Comparison of ENCODE assay signal across 17 mouse cellular contexts in the genomic region with DNA sequence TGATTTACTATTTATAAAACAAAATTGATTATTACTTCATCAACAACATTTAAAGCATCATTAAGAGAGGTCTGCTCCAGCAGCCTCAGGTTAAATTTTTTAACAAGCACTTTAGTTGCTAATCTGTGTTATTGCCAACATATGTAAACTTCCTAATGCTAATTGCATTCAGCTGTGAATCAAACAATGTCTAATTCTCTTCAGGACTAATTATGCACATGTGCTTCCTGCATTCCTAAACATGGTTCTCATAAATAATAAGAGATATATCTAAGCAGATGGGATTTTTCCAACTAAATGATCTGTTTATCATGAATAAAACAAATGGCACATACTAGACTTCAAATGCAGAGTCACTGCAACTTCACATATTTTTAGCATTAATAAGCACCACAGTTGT.
DNase-seq lines count a peak whose midpoint lies in the region; ATAC-seq and TF ChIP-seq lines count a peak whose summit lies in the region.
"Had no signal": no experiment of that assay in that cellular context is flagged by ENCODE, and none has a peak within 500 bp of the region (broad histone marks: within the 10 kb centered on the region; RNA-seq: fewer than 3 reads in every experiment).

No protein-coding gene starts in this region.

- 0 out of 2 replicates have a peak, but pooled peaks have one; percentile 14 for ATAC-seq in midbrain, embryonic 16.5 days
- ATAC-seq in midbrain, embryonic 11.5 days (ENCODE audit: low FRiP score) = no peak
- ATAC-seq in forebrain, embryonic 15.5 days (replicated peaks) = peak; percentile 65; the same call in 1 of the 2 replicates
- no peak for ATAC-seq in monocyte, adult 5-6 weeks (replicated peaks; ENCODE audit: insufficient number of reproducible peaks, low FRiP score, low TSS enrichment, poor library complexity, severe bottlenecking)
- ATAC-seq: liver, postnatal 0 days had no signal

- TF ChIP-seq CTCF in layer of hippocampus, adult 2 months (conservative IDR thresholded peaks at IDR 0.05) = no peak

- no peaks in the 10 kb centered on the region for H3K9me3 ChIP-seq in midbrain, embryonic 16.5 days (replicated peaks; ENCODE audit: control insufficient read depth, low read length, poor library complexity, severe bottlenecking)
- H3K9me3 ChIP-seq in midbrain, embryonic 11.5 days (ENCODE audit: control insufficient read depth, low read length) = no peaks in the 10 kb centered on the region
- H3K9me3 ChIP-seq in forebrain, embryonic 15.5 days = no peaks in the 10 kb centered on the region
- H3K9me3 ChIP-seq: embryonic facial prominence, embryonic 12.5 days; limb, embryonic 15.5 days had no signal

- no peaks in the 10 kb centered on the region for H3K36me3 ChIP-seq in midbrain, embryonic 16.5 days (ENCODE audit: control insufficient read depth, insufficient read depth, low read length)
- H3K36me3 ChIP-seq in midbrain, embryonic 11.5 days (ENCODE audit: control insufficient read depth, insufficient read depth, low read length) = no peaks in the 10 kb centered on the region
- no peaks in the 10 kb centered on the region for H3K36me3 ChIP-seq in forebrain, embryonic 15.5 days
- H3K36me3 ChIP-seq: embryonic facial prominence, embryonic 12.5 days; limb, embryonic 15.5 days had no signal

- DNase-seq in layer of hippocampus, adult 2 months (ENCODE audit: low spot score in 2 of 2) = no peak
- no peak for DNase-seq in layer of hippocampus, adult 8-10 months (ENCODE audit: low spot score in 2 of 2)
- no peak for DNase-seq in midbrain, embryonic 11.5 days (ENCODE audit: low spot score, missing footprints)
- DNase-seq in spleen, postnatal 14 days (ENCODE audit: low spot score in 2 of 2) = no peak
- DNase-seq: B cell, adult 2 months; cerebellum, adult 9-10 months; gastrocnemius, postnatal 36 days; kidney, adult 18-20 months; kidney, postnatal 36 days; liver, postnatal 0 days; thymus, adult 2 months had no signal

- no peak overlapping the region for H3K4me3 ChIP-seq in layer of hippocampus, adult 2 months
- no peak overlapping the region for H3K4me3 ChIP-seq in midbrain, embryonic 16.5 days (ENCODE audit: low read depth, low read length)
- H3K4me3 ChIP-seq in midbrain, embryonic 11.5 days (ENCODE audit: low read depth, low read length) = no peak overlapping the region
- H3K4me3 ChIP-seq in forebrain, embryonic 15.5 days = no peak overlapping the region
- H3K4me3 ChIP-seq: embryonic facial prominence, embryonic 12.5 days; limb, embryonic 15.5 days; myocyte had no signal

- no peaks in the 10 kb centered on the region for H3K27me3 ChIP-seq in midbrain, embryonic 16.5 days (ENCODE audit: control insufficient read depth, insufficient read depth, low read depth, low read length)
- no peaks in the 10 kb centered on the region for H3K27me3 ChIP-seq in midbrain, embryonic 11.5 days (ENCODE audit: control insufficient read depth, insufficient read depth, low read length)
- H3K27me3 ChIP-seq in forebrain, embryonic 15.5 days = no peaks in the 10 kb centered on the region
- H3K27me3 ChIP-seq: embryonic facial prominence, embryonic 12.5 days; limb, embryonic 15.5 days had no signal

- no peak overlapping the region for H3K4me2 ChIP-seq in midbrain, embryonic 16.5 days (ENCODE audit: low read length)
- no peak overlapping the region for H3K4me2 ChIP-seq in midbrain, embryonic 11.5 days
- H3K4me2 ChIP-seq in forebrain, embryonic 15.5 days (replicated peaks) = no peak overlapping the region
- H3K4me2 ChIP-seq: embryonic facial prominence, embryonic 12.5 days; limb, embryonic 15.5 days had no signal

- H3K4me1 ChIP-seq in midbrain, embryonic 16.5 days (ENCODE audit: control insufficient read depth, insufficient read depth, low read length) = no peaks in the 10 kb centered on the region
- no peaks in the 10 kb centered on the region for H3K4me1 ChIP-seq in midbrain, embryonic 11.5 days (ENCODE audit: control insufficient read depth, insufficient read depth, low read length)
- peaks cover 16% of the 10 kb centered on the region for H3K4me1 ChIP-seq in forebrain, embryonic 15.5 days
- H3K4me1 ChIP-seq: embryonic facial prominence, embryonic 12.5 days had no signal

- peak overlapping the region; percentile 57; the same call in 1 of the 2 replicates for H3K27ac ChIP-seq in layer of hippocampus, adult 2 months
- H3K27ac ChIP-seq in midbrain, embryonic 16.5 days (ENCODE audit: low read length) = no peak overlapping the region
- H3K27ac ChIP-seq in midbrain, embryonic 11.5 days (ENCODE audit: low read depth, low read length) = no peak overlapping the region
- no peak overlapping the region for H3K27ac ChIP-seq in forebrain, embryonic 15.5 days (replicated peaks)
- H3K27ac ChIP-seq: embryonic facial prominence, embryonic 12.5 days; limb, embryonic 15.5 days had no signal

- no peak overlapping the region for H3K9ac ChIP-seq in midbrain, embryonic 16.5 days (ENCODE audit: low read depth, low read length)
- no peak overlapping the region for H3K9ac ChIP-seq in midbrain, embryonic 11.5 days (ENCODE audit: low read length)
- no peak overlapping the region for H3K9ac ChIP-seq in forebrain, embryonic 15.5 days (replicated peaks)
- H3K9ac ChIP-seq: embryonic facial prominence, embryonic 12.5 days; limb, embryonic 15.5 days; liver, postnatal 0 days had no signal

Comparison
In these comparisons a context has a peak if more than half of its experiments do, and no peak if none do; other contexts are left out.
1. ATAC-seq: peak in midbrain, embryonic 16.5 days (single experiment) and forebrain, embryonic 15.5 days (single experiment); none in midbrain, embryonic 11.5 days (single experiment) and monocyte, adult 5-6 weeks (single experiment).